Mouse (Mus musculus) myocyte (in vitro differentiated cells): ENCODE measurements around the gene Ralbp1.

Experiments used
- CEBPB ChIP-seq: IDR thresholded peaks from 2 replicates; pipeline ENCODE4 v1.6.1; 2011; ENCODE audit warnings: mild to moderate bottlenecking, moderate library complexity; ENCODE audit not compliant: poor library complexity, insufficient read depth, severe bottlenecking
- E2F4 ChIP-seq: IDR thresholded peaks from one replicate; pipeline ENCODE4 v1.6.1; 2011; ENCODE audit warnings: mild to moderate bottlenecking, control low read depth, moderate library complexity; ENCODE audit not compliant: insufficient read depth
- POLR2A ChIP-seq: IDR thresholded peaks from one replicate; pipeline ENCODE4 v1.6.1; 2011; ENCODE audit warnings: low read depth, mild to moderate bottlenecking, control low read depth, moderate library complexity; ENCODE audit not compliant: insufficient read length
- USF1 ChIP-seq: IDR thresholded peaks from one replicate; pipeline ENCODE4 v1.6.1; 2011; ENCODE audit warnings: low read depth, mild to moderate bottlenecking, control low read depth, moderate library complexity

GRCm38 (mm10) chr17:65930960-65931359, 45.4 kb upstream of the Ralbp1 start:
- TF ChIP-seq E2F4: no peak
- TF ChIP-seq POLR2A: no peak
- TF ChIP-seq CEBPB: peak; percentile 80
- TF ChIP-seq USF1: no peak
